Mouse (Mus musculus) kidney, adult 8-10 months (tissue): ENCODE results near the gene Cplx2.

ENCODE experiments used
- DNase-seq, 2 experiments: peaks; one replicate each; pipeline ENCODE4 v3.0.0; 2022

Cplx2 gene

GRCm38 (mm10) chr13:54405805-54406204 lies 34.7 kb downstream of the Cplx2 start:
- DNase-seq: no peak

DNA sequence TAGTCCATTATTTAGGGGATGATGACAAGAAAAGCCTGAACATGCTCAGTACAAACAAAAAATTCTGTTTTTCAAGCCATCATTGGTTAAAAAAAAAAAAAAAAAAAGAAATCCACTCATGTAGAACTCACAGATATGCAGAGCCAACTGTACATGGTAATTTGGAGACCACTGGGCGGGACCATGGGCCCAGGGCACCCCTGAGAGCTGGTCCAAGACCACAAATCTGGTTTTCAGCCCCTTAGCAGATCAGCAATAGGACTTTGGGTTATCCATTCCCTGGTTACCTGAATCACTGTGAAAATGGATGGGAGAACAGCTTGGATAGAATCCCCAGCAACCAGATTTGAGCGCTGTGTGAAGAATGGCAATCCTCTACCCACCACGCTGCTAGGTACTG lies 40.5 kb downstream of the Cplx2 start:
- no peak for DNase-seq

DNA sequence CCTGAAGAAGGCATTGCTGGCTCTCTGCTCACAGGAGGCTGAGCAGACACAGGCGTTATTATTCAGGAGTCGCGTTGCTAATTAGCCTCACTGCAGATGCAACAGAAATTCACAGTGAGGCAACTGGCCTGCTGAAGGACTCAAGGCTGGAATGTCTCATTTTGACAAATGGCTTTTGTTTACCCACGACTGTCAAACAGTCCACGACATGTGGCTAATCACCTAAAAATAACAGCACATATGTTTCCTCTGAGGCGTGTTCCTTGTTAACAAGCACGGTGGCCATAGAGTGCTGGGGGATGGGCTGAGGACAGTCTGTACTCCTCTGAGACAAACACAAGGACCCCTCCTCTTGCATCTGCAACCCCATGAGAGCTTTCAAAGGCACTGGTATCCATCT lies 41.1 kb downstream of the Cplx2 start:
- no peak for DNase-seq

- DNase-seq: no peak
Observed at GRCm38 (mm10) chr13:54412721-54413120, 41.6 kb downstream of the Cplx2 start.

DNA sequence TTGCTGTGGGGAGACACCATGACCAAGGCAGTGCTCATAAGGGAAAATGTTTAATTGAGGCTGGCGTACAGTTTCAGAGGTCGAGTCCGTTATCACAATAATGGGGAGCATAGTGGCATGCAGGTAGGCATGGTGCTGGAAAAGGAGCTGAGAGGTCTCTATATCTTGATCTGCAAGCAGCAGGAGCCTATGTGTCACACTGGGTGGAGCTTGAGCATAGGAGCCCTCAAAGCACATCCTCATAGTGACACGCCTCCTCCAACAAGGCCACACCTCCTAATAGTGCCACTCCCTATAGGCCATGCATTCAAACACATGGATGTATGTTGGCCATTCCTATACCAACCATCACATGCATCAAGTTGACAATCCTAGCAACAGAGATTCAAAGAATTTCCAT lies 43.9 kb downstream of the Cplx2 start:
- no peak for DNase-seq

GRCm38 (mm10) chr13:54418781-54419327 lies 47.7 kb downstream of the Cplx2 start:
- peak; percentile 33 to 56 for DNase-seq

DNA sequence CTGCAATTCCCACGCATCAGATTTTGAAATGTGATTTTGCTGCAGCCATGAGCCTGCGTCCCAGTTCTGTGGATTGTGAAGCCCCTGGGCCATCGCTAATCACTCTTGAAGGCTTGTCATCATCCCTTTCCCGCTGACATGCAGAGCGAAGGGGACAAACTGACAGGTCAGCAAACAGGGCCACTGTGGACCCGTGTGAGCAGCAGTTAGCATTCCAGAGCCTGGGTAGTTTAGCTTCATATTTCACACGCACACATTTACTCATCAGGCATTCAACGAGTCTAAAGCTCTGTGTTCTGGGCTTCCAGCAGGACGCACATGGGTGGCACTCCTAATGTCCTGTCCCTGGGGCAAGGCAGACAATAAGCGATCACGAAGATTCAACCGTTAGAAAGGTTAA lies 49.1 kb downstream of the Cplx2 start:
- DNase-seq: no peak

- DNase-seq: peak; percentile 77 to 87
Observed at GRCm38 (mm10) chr13:54425269-54425668, 54.1 kb downstream of the Cplx2 start.

DNA sequence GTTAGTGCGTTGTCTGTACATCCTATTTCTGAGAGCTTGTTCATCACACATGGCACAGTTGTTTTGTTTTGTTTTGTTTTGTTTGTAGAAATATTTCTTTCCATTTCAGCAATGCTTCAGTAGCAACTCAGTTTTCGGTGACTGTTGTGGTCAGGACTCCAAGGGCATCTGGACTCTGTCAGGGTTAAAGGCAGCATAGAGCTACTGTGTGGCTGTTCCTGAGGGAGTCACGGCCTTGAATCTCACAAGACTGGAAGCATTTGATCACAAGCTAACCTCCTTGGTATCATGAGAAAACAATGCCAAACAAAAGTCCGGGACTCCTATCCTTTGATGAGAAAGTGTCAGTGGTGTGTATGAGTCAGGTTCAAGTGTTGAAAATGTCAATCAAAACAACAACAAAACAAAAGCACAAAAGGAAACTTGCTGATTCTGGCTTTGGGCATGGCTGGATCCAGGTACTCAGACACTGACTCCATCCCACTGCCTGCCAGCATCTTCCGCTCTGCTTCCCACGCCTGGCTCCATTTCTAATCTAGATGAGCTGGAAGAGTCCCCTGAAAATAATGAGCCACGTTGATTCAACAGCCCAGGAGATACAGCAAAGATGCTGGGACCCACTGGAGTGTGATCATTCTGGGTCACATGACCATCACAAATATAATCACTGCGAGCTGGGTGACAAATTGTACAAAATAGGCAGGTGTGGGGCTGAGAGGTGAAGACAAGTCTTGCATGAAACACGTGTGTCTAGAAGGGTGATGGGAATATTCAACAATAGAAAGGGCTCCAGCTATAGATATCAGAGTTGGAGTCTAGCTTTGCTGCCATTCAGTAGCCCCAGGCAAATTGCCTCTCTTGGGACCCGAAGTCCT lies 55.9 kb downstream of the Cplx2 start:
- no peak for DNase-seq

DNA sequence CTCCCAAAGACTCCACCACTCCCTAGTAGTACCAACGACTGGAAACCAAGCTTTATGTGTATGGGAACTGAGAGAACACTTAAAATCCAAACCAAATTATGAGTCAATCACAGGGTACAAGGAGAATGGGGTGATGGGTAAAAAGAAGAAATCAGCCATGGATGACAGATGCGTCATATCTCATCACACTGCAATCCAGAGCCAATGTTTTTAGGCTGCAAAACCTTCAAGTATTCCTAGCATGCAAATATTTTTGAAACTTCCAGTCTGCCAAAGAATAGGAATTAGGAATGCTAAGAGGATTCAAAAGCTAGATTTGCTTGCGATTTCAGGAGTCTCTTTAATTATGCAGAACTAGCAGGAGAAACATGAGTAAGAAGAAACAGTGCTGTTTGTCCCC lies 57.6 kb downstream of the Cplx2 start:
- DNase-seq: no peak

DNA sequence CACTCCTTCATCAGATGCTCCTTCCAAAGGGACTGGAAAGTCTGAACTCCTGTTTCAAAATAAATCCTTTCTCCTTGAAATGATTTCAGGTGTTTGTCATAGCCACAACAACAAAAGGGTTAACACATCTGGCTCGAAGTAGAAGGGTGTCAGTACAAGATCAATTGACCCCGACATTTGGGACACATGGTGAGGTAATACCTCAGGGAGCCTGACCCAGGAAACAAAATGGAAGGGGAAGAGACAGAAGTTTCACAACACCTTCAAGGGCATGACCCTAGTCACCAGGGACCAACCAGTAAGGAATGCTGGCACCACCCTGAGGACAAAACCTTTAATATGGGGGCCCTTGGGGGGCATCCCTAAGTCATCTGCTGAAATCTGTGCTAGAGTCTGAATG lies 58.9 kb downstream of the Cplx2 start:
- DNase-seq: no peak

GRCm38 (mm10) chr13:54431161-54431560 lies 60.0 kb downstream of the Cplx2 start:
- no peak for DNase-seq
